Mouse (Mus musculus) erythroblast, embryonic 14.5 days (primary cell): ENCODE data around the gene Vps13d.

Experiments
- GATA1 ChIP-seq: IDR thresholded peaks from 2 replicates; pipeline ENCODE4 v1.6.1; 2012; ENCODE audit warnings: low read length, inconsistent platforms, mixed read lengths
- TAL1 ChIP-seq: IDR thresholded peaks from 3 replicates; pipeline ENCODE4 v1.6.1; 2012; ENCODE audit warnings: low read length, inconsistent platforms, mixed read lengths

DNA sequence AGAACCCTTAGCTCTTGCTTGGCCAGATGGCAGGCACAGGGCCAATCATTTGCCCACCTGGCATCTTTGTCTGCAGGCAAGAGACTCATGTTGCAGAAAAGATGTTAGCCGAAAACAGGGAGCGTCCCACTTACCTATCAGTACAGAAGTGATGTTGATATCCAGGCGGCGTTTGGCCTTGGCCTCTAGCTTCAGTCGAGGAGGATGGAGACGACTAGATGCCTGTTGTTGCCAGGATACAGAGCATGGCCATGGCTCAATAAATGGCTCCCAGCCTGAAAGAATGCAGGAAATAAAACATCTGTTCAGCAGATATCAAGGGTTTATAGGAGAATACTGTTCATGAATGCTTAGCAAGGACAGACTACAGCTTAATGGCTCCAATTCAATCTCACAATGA is 88.0 kb downstream of the Vps13d start:
- no peak for TF ChIP-seq GATA1
- no peak for TF ChIP-seq TAL1
